Mouse (Mus musculus) liver, postnatal 0 days (tissue): ENCODE results near the gene Ube2m.

Experiments used
- CTCF ChIP-seq: sonication (generic); IDR thresholded peaks from 2 replicates; pipeline ENCODE4 v1.5.1; 2016; ENCODE audit warnings: antibody characterized with exemption, low read depth
- EP300 ChIP-seq: IDR thresholded peaks from 2 replicates; pipeline ENCODE4 v1.6.1; 2016; ENCODE audit warnings: antibody characterized with exemption, low read depth, mild to moderate bottlenecking

DNA sequence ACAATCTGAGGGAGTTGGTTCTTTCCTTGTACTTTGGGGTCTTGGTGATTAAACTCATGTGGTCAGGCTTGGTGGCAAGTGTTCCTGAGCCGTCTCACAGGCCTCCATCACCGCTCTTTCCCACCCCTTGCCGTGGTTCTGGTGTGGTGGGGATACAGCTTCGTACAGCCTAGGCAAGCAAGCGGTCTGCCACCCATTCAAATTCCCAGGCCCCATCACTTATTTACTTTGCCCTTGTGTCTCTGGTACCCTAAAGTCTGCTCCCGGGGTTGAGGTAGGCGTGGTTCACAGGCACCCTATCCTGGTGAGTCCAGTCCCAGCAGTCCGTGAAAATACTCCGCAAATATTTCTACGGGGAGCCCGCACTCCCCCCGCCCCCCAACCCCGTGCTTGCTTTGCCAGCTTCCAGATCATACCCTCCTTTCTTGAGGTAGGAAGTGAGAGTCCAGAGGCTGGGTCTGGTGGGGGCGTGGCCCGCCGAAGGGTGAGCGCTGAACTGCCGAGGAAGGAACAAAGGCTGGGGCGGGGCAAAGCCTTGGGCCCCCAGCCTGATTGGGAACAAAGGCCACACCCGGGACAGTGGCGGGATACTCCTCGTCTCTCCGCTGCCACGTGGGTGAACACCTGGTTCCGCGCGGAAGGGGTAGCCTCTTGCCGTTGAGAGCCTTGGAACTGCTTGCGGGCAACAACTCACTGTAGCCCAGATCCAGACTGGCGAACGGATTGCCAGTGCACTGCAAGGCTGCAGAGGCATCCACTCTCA is 15.1 kb downstream of the Ube2m start:
- TF ChIP-seq CTCF (no peak), EP300 (no peak)
